Mouse (Mus musculus): ENCODE data around the gene Nmnat2.

Gene Nmnat2

DNA sequence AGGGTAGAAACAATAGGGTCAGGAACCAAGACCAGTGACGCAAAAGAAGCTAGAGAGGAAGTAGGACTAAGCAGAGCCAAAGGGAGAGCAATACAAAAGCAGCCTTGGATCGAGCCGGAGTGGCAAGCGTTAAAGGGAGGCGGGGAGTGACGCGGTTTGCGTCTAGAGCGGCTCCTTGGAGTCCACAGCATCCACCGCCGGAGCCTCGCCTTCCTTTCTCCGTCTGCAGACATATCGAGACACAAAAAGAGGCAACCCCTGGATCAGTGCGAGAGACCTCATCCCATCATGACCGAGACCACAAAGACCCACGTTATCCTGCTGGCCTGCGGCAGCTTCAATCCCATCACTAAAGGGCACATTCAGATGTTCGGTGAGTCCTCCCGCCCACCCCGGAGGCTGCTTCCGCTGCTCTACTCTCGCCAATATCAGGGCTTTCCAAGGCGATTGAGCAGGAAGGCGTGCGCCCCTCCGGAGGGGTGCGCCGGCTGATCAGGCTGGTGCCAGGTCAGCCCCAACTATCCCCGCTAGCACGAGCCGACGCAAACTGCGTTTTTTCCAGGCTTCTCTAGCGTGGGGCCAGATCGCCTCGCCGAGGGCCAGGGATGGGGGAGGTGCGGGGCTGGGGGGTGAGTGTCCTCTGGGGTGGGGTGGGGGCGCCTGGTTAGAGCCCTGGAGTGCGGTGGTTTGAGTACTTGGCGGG is at the start of gene Nmnat2:
Gene Nmnat2, plus strand, starts transcription at position 173 of the 703 bp plus-strand sequence.
- peak; percentile 61 for DNase-seq (ENCODE audit: low read depth, low spot score)

DNA sequence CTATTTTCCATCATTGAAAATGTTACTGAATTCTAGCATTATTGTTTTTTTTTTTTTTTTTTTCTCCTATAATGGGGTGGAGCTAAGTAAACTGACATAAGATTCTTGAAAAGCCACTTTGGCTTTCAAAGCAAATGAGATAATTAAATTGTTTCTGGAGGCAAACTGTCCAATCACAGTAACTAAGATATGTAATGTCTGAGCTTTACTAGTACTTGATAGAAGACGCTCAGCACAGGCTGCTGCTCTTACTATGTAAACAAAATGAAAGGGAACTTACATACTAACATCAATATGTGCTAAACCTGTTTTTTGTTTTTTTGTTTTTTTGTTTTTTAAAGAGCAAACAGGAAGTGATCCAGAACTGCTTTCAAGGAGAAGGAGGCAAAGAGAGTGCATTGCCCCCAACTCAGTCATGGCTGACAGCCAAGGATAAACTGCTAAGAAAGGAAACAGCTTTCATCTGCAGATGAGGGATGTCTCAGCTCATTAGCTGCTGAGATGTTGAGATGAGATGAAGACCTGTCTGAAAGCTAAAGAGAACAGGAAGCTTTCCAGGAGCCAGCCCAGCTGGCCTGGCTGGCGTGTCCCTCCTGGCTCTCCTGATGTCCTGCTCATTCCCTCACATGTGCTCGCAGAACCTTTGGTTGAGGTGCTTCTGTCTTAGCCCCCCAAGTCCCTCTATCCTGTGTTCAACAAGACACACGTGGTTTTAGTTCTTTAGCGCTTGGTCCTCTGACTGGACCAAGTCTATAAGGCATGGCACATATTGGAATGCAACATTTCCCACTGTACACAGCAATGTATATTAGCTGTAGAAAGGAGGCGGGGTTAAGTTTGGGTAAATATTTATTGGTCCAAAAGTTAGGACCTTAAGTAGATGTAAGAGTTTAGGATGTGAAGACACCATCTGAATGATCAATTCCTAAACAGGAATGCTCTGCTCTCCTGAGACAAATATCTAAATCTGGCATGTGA is 41.0 kb upstream of the Nmnat2 start:
- DNase-seq (ENCODE audit: low read depth, low spot score) = no peak

DNA sequence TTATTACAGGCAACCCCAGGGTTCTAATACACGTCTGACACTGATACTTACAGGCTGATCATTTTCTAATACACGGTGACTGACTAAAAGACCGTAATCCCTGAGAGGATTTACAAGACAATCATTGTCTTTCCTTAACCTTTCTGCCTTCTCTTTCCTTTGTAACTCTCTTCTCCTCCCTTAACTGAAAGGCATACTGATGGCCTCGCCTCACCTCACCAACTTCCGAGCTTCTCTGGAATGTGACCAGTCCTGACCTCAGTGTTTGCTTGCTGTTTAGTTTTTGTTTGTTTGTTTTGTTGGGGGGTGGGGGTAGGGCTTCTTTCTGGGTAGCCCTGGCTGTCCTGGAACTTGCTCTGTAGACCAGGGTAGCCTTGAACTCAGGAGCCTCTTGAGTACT is 39.0 kb upstream of the Nmnat2 start:
- peak; percentile 93 for DNase-seq (ENCODE audit: low read depth, low spot score)

DNA sequence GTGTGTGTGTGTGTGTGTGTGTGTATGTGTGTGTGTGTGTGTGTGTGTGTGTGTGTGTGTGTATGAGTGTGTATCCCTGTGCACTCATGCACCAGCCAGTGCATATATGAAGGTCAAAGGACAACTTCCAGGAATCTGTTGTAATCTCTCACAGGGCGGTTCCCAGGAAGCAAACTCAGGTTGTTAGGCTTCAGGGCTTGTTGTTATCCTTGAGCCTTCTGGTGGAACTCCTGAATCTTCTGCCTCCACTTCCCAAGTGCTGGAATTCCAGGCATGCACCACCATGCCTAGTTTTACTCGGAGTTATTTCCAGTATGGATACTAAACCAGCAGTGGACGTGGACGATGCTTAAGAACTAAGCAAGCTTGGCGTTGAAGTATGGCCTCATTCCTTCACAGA is 37.9 kb upstream of the Nmnat2 start:
- peak; percentile 81 for DNase-seq (ENCODE audit: low read depth, low spot score)

DNA sequence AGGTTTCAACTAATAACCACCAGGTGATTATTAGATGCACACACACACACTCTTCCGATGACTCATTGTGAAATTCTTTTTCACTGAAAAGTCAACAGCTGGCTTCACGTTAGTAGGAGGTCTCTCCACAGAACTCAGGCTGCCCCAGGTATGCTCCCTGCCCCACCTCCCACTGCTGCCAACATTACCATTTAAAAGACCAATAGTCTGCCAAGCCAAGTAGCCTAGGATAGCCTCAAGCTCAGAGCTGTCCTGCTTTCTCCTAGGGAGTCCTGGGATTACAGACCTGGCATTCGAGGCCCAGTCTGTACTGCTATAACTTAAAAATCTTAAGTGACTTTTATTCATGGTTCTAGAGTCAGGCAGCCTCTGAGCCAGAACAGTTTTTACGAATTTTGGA is 37.2 kb upstream of the Nmnat2 start:
- peak; percentile 80 for DNase-seq (ENCODE audit: low read depth, low spot score)

DNA sequence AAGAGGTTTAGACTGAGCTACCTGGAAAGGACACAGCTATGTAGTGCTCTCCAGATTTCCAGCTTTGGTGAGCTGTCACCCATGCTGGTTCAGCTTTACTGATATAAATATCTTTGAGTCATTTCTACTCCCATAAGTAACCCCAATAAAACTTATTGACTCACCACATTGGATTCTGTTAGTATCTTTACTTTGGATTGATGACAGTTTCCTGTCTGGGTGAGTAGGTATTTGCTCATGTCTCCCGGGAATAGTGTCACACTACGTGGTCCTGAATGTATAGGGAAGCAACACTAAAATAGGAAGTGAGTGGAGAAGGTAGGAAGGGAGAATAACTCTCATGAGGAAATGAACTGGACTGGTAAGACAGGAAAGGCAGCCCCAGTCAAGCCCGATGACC is 33.0 kb upstream of the Nmnat2 start:
- no peak for DNase-seq (ENCODE audit: low read depth, low spot score)

DNA sequence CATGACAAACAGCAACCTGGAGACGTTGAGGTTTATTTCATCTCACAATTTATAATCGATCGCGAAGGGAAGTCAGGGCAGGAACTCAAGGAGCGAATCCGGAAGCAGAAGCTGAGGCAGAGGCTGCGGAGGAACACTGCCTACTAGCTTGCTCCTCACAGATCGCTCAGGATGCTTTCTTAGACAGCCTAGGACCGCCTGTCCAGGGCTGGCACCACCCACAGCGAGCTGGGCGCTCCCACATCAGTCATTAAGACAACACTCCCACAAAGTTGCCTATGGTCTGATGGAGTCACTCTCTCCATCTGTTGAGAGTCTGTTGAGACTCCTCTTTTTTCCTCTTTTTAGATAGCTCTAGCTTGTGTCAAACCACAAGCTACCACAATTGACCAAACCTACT is 20.8 kb upstream of the Nmnat2 start:
- peak; percentile 60 for DNase-seq (ENCODE audit: low read depth, low spot score)

DNA sequence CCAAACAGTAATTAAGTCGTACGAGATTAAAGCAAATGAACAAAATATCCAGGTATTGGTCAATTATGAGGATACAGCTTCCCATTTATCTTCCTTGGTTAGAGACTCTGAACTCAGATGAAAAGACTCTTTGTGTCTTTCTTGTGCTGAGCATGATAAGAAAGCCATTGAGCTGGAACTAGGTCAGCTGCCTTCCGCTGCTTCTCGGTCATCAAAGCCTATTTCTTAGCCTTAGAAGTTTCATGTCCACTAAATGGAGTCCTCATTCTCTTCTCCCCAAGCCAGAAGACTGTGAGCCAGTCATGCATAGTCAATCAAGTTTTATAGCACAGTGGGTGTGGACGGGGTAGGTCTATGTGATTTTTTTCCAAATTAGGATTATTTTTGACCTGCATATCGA is 19.3 kb upstream of the Nmnat2 start:
- DNase-seq (ENCODE audit: low read depth, low spot score) = no peak

DNA sequence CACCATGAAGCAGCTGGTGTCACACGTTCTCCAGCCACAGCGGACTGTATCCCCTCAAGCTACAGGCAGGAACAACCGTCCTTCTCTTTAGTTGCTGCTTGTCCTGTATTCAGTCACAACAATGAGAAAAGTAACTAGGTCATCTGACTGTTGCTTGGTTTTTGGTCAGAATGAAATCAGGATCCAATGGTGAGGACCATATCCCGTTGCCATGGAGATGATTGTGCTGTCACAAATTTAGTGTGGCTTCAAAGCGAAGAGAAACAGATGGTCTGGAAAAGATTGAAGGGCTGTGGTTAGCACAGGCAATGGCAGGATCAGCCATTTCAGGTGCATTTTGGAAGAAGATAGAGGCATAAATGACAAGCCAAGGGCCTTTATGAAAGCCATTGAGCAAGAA is 18.4 kb upstream of the Nmnat2 start:
- DNase-seq (ENCODE audit: low read depth, low spot score) = no peak

DNA sequence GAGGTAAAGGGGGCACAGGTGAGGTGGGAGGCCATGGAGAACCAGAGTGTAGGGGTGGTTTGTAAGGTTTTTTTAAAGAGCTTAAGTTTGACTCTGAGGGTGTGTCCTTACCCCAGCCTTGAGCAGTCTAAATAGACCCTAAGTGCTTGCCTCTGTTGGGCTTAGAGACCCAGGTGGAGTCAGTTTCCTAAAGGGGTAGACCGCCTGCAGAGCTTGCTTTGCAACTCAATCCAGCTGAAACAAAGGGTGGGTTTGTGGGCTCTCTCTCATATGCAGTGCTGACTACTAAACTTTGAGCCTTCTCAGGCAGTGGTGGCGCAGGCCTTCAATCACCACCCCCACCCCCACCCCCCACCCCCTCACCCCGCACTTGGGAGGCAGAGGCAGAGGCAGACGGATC is 11.8 kb upstream of the Nmnat2 start:
- DNase-seq (ENCODE audit: low read depth, low spot score) = peak; percentile 98

DNA sequence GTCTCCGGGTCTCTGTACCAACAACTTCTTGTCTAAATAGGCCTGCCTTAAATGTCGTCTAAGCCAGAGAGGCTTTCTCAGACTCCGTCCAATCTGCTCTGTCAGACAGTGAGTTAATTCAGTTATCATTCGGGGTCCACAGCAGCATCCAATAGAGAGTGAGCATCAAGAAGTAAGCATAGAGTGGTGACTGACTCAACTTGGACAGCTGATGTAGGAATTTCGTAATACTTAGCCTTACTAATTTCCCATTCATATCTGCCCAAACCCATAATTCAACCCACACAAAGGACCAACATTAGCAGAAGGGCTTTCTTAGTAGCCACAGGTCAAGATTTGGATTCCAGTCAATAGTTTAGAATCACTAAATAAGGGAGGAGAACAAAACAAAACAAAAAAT is 626 bp upstream of the Nmnat2 start:
- no peak for DNase-seq (ENCODE audit: low read depth, low spot score)

DNA sequence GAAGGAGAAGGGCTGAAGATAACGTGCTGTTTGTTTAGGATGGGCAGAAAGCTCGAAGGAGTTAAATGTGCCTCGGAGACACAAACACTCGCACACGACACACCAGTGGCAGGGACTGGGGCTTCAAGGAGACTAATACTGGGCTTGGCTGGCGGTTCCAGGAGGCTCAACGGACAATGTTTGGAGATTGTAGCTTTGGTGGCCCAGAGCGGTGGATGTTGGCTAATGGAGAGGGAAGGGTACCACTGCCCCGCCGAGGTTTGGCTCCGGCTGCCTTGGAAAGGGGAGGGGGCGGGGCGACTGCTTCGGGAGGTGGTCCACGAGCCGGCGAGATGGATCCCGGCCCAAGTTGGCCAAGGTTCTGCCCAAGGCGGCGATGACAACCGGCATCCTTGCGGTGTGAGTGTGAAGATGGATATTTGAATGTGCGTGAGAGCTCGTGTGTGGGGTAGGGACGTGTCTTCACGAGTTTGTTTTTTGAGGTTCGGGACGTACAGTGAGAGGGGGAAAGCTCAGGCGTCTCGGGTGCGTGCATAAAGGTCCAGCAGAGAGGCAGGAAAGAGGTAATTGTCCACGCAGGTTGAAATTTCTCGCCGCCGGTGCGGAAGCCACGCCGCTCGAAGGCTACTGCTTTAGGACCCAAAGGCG is 895 bp downstream of the Nmnat2 start:
- no peak for DNase-seq (ENCODE audit: low read depth, low spot score)

DNA sequence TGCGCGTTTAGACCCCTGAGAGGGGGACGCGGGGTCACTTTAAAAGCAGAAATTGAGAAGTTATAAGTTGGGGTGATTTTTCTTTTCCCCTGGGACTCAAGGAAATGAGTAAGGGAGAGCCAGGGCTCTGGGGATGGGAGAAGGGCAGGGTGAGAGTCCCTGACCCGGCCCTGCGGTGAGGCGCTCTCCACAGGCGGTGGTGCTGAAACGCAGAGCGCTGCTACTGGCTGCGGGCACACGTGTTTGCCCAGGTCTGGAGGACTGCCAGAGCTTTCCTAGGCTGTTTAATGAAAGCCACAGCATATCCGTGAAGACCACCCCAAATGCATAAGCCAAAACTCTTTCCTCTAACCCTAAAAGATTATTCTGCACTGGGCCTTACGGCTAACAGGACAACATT is 1.4 kb downstream of the Nmnat2 start:
- DNase-seq (ENCODE audit: low read depth, low spot score) = peak; percentile 65

DNA sequence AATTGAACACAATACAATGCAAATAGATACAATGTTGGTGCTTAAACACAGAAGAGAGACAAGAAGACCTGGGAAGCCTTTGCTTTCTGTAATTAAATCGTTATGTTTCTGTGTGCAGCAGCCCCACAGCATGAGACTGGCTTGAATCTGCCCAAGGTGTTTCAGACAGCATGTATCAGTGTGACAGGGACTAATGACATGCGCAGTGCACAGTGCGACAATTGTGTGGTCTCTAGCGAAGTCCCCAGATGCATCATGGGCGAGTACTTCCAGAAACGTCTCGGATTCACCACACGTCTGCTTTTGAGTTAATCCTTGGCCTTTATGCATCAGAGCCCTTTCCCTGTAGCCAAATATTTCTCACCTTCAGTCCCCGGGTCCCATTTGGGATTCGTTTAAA is 9.6 kb downstream of the Nmnat2 start:
- DNase-seq (ENCODE audit: low read depth, low spot score) = no peak

DNA sequence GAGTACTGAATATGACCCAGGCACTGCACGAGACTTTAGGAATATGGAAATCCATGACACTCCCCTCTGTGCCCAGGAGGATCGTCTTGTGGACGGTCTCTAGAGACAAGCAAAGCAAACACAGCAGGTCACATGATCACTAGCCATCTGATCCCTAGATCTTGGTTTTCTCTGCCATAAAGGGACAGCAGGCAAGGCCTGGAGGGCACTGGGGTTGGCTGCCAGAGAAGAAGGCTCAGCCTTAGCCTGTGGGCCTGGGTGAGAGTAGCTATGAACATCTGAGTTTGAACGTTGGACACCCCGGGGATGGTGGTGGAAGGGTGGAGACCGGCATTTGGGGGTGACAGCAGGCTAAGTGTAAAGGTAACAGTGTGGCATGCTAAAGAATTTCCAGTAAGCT is 11.4 kb downstream of the Nmnat2 start:
- DNase-seq (ENCODE audit: low read depth, low spot score) = no peak

DNA sequence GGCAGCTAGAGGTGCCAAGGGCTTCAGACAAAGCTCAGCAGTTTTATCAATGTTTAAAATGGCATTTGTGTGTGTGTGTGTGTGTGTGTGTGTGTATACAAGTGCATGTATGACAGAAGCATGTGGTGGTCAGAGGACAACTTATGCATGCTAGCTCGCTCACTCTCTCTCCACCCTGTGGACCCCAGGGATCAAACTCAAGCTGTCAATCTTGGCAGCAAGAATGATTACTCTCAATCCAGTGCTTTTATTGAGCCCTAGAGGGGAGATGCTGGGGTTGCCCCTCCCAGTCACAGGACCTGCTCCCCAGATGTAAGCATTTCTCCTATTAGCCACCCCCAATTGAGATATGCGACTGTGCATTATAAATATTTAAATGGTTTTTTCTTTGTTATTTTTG is 11.9 kb downstream of the Nmnat2 start:
- no peak for DNase-seq (ENCODE audit: low read depth, low spot score)

DNA sequence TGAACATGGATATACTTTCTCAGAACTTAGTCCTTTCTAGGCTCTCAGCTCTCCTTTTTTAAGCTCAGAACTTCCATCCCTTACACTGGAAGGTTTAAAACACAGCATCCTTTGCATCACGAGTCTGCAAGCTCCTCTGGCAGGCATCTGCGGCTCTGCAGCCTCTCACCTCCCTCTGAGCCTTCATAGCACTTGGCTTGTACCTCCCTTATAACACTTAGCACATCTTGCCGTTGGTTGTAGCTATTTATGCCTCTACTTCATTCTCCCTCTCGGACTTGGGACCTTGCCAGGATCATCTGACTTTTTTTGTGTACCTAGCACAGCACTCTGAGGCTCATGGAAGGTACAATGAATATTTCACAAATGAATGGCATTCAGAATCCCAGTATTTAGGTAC is 14.3 kb downstream of the Nmnat2 start:
- no peak for DNase-seq (ENCODE audit: low read depth, low spot score)

DNA sequence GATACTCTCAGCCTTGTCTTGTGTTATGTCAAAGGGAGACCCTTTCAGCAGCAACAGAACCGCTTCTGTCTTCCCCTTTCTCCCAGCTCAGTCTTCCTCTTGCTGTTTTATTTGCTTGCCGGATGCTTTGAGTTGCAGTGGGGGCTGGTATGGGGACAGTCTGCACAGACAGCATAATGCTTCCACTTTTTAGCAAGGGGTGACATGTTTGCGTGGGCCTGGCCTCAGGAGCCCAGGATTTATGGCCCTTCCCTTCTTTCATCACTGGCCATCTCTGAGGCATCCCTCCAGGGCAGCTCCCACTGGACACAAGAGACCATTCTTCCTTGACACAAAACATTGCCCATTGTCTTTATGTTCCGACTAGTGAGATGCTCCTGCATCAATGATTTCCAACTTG is 18.2 kb downstream of the Nmnat2 start:
- no peak for DNase-seq (ENCODE audit: low read depth, low spot score)

DNA sequence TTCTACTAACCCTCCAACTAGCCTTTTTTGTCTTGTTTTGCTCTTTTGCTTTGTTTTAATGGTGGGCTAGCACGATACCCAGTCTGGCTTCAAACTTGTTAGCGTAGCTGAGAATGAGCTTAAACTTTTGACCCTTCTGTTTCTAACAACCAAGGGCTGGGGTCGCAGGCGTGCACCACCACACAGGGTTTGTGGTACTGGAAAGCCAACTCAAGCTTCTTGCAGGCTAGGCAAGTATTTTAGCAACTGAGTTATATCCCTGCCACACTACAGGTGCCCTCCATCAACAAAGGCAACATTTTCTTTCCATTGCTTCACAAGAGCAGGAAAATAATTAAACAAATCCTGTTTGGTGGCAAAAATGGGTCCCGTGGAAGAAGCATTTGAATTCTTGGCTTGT is 18.6 kb downstream of the Nmnat2 start:
- peak; percentile 50 for DNase-seq (ENCODE audit: low read depth, low spot score)

DNA sequence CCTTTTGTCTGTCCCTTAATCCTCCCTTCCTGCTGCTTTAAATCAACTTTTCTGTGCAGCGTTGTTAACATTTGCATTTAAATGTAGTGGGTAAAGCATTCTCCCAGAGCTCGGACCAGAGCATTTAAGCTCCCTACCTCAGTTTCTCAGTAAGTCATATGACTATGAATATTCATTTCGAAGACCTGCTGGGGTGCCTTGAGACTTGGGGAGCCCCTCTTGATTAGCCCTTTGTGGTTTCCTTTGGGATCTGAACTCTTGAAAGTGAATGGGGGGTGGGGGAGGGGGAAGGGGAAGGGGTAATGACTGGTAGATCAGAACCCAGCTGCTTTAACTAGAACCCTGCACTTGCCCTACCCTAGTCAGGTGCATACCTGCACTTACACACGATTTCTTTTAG is 19.1 kb downstream of the Nmnat2 start:
- peak; percentile 67 for DNase-seq (ENCODE audit: low read depth, low spot score)

DNA sequence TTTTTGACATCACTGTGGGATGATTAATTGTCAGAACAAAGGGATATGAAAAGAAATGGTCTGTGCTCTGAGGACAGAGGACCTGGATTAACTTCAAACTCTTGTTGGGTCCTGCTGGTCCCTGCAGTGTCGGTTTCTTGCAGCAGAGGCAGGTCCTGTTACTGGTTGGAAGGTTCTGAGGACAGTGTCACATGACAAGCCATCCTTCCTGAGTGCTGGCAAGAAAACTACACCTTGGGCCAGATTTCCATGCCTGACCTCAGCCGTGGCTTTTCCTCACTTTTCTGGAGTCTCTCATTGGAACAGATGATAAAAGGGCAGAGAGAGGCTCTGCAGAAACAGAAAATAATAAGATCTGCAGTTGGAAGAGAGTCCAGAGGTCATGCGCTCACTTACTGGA is 20.4 kb downstream of the Nmnat2 start:
- no peak for DNase-seq (ENCODE audit: low read depth, low spot score)

DNA sequence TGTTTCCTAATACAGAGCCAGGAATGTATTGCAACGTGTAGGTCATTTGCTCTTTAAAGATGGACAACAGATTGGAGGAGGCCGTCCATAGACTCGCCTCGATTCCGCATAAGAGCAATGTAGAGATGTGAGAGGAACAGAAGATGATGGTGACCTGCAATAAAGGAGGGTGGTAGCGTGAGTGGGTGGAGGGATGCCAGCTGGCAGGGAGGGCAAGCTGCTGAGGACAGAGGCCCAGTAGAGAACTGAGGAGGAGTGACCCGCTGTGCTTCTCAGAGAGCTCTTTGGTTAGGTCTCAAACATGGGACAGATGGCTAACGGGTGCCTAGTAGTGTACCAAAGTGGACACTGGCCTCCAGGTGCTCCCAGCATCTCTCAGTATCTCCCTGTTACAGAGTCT is 23.9 kb downstream of the Nmnat2 start:
- no peak for DNase-seq (ENCODE audit: low read depth, low spot score)
